Mouse (Mus musculus) heart, adult 2 months (tissue): ENCODE data around the gene Pex11g. TPM values are rescaled to one million over a fixed set of nuclear protein-coding genes. Genes with fewer than 3 reads are reported as not detected.

ENCODE experiments used
- DNase-seq, 2 experiments: peaks; one replicate each; pipeline ENCODE4 v3.0.0; 2021
- H3K27ac ChIP-seq: fragments of 200-600 bp; 2 replicates; pipeline ENCODE4 v1.8.1; 2022
- H3K27me3 ChIP-seq: fragments of 200-500 bp; 2 replicates; pipeline ENCODE4 v1.6.1; 2012; ENCODE audit warnings: mild to moderate bottlenecking, low read length, inconsistent platforms, mixed read lengths; ENCODE audit not compliant: control insufficient read depth, insufficient read depth
- H3K36me3 ChIP-seq: fragments of 200-500 bp; 2 replicates; pipeline ENCODE4 v1.6.1; 2012; ENCODE audit warnings: low read length, inconsistent platforms; ENCODE audit not compliant: control insufficient read depth, insufficient read depth
- H3K4me1 ChIP-seq: fragments of 200-500 bp; 2 replicates; pipeline ENCODE4 v1.6.1; 2011; ENCODE audit warnings: low read length; ENCODE audit not compliant: control insufficient read depth, insufficient read depth
- H3K4me3 ChIP-seq: fragments of 200-600 bp; 2 replicates; pipeline ENCODE4 v1.8.1; 2022
- H3K79me2 ChIP-seq: fragments of 200-500 bp; replicated peaks from 2 replicates; pipeline ENCODE4 v1.6.1; 2012; ENCODE audit warnings: mild to moderate bottlenecking, inconsistent platforms, low read length, moderate library complexity, mixed read lengths; ENCODE audit not compliant: control insufficient read depth, insufficient read depth
- H3K9ac ChIP-seq: fragments of 200-500 bp; 2 replicates; pipeline ENCODE4 v1.6.1; 2012; ENCODE audit warnings: low read depth, mild to moderate bottlenecking, control low read depth, inconsistent platforms, low read length, mixed read lengths
- CTCF ChIP-seq: fragments of 200-600 bp; IDR thresholded peaks from 2 replicates; pipeline ENCODE4 v1.8.1; 2022; ENCODE audit warnings: antibody characterized with exemption, mild to moderate bottlenecking, moderate library complexity
- EP300 ChIP-seq: fragments of 200-500 bp; IDR thresholded peaks from 2 replicates; pipeline ENCODE4 v1.6.1; 2011; ENCODE audit warnings: low read depth, low read length, control low read depth; ENCODE audit not compliant: insufficient read depth
- POLR2A ChIP-seq: fragments of 200-500 bp; IDR thresholded peaks from 2 replicates; pipeline ENCODE4 v1.6.1; 2011; ENCODE audit warnings: mild to moderate bottlenecking, low read depth, low read length, control low read depth; ENCODE audit not compliant: insufficient read depth
- WGBS: fragments of 180-500 bp; shearing (Covaris S2); methylation state at CpG from one replicate; pipeline ENCODE4 v1.1.7; 2018; 5-methylcytosine and 5-hydroxymethylcytosine counted together
- intact Hi-C: fragments of 180-260 bp; cut with DNase I; formaldehyde crosslinking; loops from one replicate; pipeline ENCODE4 v1.15.1; 2025
- polyA plus RNA-seq: library from polyadenylated mRNA; depleted of rRNA; stranded (reverse); fragments of >200 nt; gene quantifications from 2 replicates; pipeline ENCODE4 v1.2.3, GENCODE M21; 2012
- total RNA-seq, 2 experiments: library from RNA; stranded (reverse); gene quantifications; 2 replicates each; pipeline ENCODE4 v1.2.3; 2021

Gene Pex11g
- total and polyA plus RNA-seq, 3 experiments: 2.4 to 4.5 (median 3.1) TPM

DNA sequence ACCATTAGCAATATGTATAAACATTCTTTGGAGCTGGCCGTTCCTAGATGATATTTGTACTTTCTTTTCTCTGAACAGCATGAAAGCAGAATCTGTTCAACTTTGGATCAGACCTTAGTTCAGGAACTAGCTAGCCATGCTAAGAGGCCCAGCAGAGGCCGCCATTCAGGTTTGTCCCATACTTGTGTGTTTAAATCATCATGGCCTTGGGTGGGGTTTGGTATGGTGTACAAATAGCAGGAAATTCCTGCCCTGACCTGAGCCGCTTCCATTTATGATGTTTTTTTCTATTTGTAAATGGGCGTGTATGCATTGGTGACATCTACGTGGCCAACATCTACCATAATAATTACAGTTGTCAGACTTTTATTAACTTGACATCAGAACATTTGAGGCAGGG is 42.3 kb downstream of the Pex11g start:
- DNase-seq: peak in 1 of 2 experiments; percentile 24
- intact Hi-C loops: no loop called here
- Histone ChIP-seq H3K4me3 (no peak overlapping the region), H3K4me1 (peaks cover 7% of the 10 kb centered on the region), H3K9ac (no peak overlapping the region), H3K27me3 (no peaks in the 10 kb centered on the region), H3K27ac (peak overlapping the region; percentile 55), H3K79me2 (0 out of 2 replicates have a peak, but pooled peaks cover 1% of the 10 kb centered on the region), H3K36me3 (peaks cover 2% of the 10 kb centered on the region)
- WGBS: 60% methylated on average over 5 of the region's 5 CpGs
- TF ChIP-seq CTCF (peak; percentile 42), EP300 (no peak)

DNA sequence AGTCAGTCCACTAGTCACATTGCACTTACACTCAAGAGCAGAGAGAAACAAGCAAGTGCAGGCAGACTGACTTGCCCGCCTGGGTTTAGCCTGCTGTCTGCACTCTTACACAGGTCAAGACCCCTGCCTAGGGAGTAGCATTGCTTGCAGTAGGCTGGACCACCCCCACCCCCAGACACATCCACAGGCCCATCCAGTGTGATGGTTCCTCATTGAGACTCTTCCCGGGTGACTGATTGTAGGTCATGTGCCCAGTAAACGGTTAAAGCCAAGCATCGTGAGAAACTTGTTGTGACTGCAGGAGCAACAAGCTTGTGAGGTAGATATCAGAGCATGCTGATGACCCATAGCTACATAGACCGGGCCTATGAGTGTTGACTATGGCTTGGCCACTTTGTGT is 46.0 kb downstream of the Pex11g start:
- Histone ChIP-seq H3K27me3 (no peaks in the 10 kb centered on the region), H3K4me3 (no peak overlapping the region), H3K9ac (no peak overlapping the region), H3K27ac (no peak overlapping the region), H3K36me3 (peaks cover 7% of the 10 kb centered on the region), H3K79me2 (peaks cover 3% of the 10 kb centered on the region; the same call in 1 of the 2 replicates), H3K4me1 (peaks cover 23% of the 10 kb centered on the region)
- no peak for DNase-seq
- WGBS: 89% methylated on average over 5 of the region's 5 CpGs
- TF ChIP-seq EP300 (no peak), CTCF (no peak), POLR2A (no peak)
- intact Hi-C loops: no loop called here

DNA sequence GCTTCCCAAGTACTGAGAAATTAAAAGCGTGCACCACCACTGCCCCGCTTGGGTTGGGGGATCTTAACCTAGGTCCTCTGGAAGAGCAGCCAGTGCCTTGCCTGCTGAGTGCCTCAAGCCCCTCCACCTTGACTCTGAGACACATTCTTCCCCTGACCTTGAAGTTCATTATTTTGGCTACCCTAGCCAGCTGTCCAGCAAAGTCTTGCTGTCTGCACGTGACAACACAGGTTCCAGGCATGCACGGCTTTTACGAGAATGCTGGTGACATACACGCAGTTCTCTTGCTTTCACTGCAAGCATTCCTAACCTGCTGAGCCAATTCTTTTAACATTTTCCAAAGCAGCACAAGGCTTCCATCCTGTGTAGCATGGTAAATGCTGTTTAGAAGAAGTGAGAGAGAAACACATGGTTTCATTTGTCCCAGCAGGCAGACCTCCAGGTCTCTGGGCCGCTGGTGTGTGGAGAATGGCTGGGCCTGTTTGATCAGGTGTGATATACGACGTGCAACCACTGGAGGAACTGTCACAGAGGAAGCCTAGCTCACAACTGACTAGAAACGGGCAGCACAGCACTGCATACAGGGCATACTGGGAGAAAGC is 47.3 kb downstream of the Pex11g start:
- no peak overlapping the region for H3K27ac ChIP-seq

DNA sequence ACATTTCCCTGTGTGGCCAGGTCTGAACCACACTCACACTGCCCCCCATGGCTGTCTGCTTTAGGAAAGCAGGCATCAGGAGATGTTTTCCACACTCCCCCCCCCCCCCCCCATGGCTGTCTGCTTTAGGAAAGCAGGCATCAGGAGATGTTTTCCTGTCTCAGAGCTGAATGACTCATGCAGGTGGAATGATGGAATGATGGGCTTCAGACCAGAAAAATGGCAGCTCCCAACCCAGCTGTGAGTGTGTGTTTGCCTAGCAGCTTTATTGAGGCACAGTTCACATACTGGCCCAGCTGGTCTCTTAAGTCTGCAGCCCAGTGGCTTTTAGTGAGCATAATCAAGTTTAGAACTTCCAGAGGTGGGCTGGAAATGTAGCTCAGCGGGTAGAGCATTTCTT is 49.4 kb downstream of the Pex11g start:
- TF ChIP-seq POLR2A (no peak), EP300 (no peak), CTCF (no peak)
- Histone ChIP-seq H3K4me3 (no peak overlapping the region), H3K79me2 (peaks cover 3% of the 10 kb centered on the region; the same call in 1 of the 2 replicates), H3K9ac (no peak overlapping the region), H3K27me3 (no peaks in the 10 kb centered on the region), H3K4me1 (peaks cover 26% of the 10 kb centered on the region), H3K36me3 (peaks cover 7% of the 10 kb centered on the region), H3K27ac (peak overlapping the region; percentile 47; the same call in 1 of the 2 replicates)
- 81% methylated on average over 1 of the region's 1 CpGs for WGBS
- peak in 1 of 2 experiments; percentile 33 for DNase-seq
- intact Hi-C loops: no loop called here

More for the DNA sequence above, 47.3 kb downstream of the Pex11g start:
- peaks cover 3% of the 10 kb centered on the region; the same call in 1 of the 2 replicates for H3K79me2 ChIP-seq
- WGBS: 74% methylated on average over 10 of the region's 10 CpGs
- intact Hi-C loops: no loop called here
- H3K9ac ChIP-seq: no peak overlapping the region
- H3K4me3 ChIP-seq: no peak overlapping the region
- H3K27me3 ChIP-seq: no peaks in the 10 kb centered on the region
- H3K36me3 ChIP-seq: peaks cover 7% of the 10 kb centered on the region
- DNase-seq: no peak
- no peak for TF ChIP-seq CTCF
- no peak for TF ChIP-seq POLR2A
- TF ChIP-seq EP300: no peak
- peaks cover 20% of the 10 kb centered on the region for H3K4me1 ChIP-seq

DNA sequence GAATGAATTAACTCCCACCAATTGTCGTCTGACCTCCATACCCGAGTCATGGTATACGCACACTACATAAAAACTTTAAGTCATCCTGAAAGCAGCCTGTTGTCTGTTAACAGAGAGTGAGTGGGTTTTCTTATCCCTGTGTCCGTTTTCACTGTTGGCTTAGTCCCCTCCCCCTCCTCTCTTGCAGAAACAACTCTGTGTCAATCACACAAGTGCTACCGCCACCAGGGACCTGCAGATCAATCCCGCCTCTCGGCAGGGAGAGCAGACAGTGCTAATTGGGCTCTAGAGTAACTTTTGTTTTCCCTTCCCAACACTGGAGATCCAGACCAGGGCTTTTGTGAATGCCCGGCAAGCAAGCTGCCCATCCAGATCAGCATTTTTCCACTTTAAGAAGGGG is 50.0 kb downstream of the Pex11g start:
- Histone ChIP-seq H3K79me2 (peaks cover 2% of the 10 kb centered on the region; the same call in 1 of the 2 replicates), H3K27ac (peak overlapping the region; percentile 47), H3K36me3 (peaks cover 9% of the 10 kb centered on the region), H3K9ac (peak overlapping the region; percentile 24; the same call in 1 of the 2 replicates), H3K4me1 (peaks cover 26% of the 10 kb centered on the region), H3K4me3 (no peak overlapping the region), H3K27me3 (no peaks in the 10 kb centered on the region)
- intact Hi-C loops: no loop called here
- TF ChIP-seq EP300: no peak
- no peak for TF ChIP-seq POLR2A
- TF ChIP-seq CTCF: no peak
- no peak for DNase-seq
- 38% methylated on average over 8 of the region's 8 CpGs for WGBS

DNA sequence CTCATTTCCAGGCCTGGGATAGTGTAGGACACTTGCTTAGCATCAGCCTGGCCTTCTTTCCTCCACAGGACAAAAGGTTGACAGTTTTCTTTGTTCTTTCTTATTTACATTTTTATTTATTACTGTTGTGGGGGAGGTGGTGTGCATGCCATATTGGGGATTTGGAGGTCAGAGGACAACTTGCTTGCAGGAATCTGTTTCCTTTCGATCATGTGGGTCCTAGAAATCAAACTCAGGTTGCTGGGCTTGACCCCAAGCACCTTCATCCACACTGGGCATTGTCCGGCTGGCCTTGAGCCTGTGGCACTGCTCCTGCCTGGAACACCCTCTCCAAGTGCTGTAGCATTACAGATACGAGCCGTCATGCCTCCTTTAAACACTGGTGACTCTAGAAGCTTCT is 50.6 kb downstream of the Pex11g start:
- WGBS: 45% methylated on average over 4 of the region's 4 CpGs
- no peak for TF ChIP-seq POLR2A
- TF ChIP-seq EP300: no peak
- TF ChIP-seq CTCF: no peak
- peaks cover 2% of the 10 kb centered on the region; the same call in 1 of the 2 replicates for H3K79me2 ChIP-seq
- H3K27me3 ChIP-seq: no peaks in the 10 kb centered on the region
- DNase-seq: peak in 1 of 2 experiments; percentile 42
- intact Hi-C loops: no loop called here
- H3K4me1 ChIP-seq: peaks cover 29% of the 10 kb centered on the region
- H3K27ac ChIP-seq: no peak overlapping the region; the same call in 1 of the 2 replicates
- H3K9ac ChIP-seq: no peak overlapping the region
- H3K36me3 ChIP-seq: peaks cover 9% of the 10 kb centered on the region
- H3K4me3 ChIP-seq: no peak overlapping the region
